Mouse (Mus musculus) left cerebral cortex, postnatal 25 days (tissue): ENCODE data around the gene Stard8. TPM values are rescaled to one million over a fixed set of nuclear protein-coding genes. Genes with fewer than 3 reads are reported as not detected.
"Not testable (repeated sequence)": the region's sequence is repeated elsewhere in the genome, so short reads cannot be mapped to it uniquely, and the experiment has no call there.

Source experiments
- DNase-seq, 2 experiments: peaks; one replicate each; pipeline ENCODE4 v3.0.0; 2022; ENCODE audit warnings: low spot score in 2 of 2, mixed read lengths in 1 of 2
- intact Hi-C: fragments of 180-260 bp; cut with DNase I; formaldehyde crosslinking; loops from one replicate; pipeline ENCODE4 v1.15.1; 2025
- total RNA-seq, 2 experiments: library from RNA; stranded (reverse); gene quantifications; 2 replicates each; pipeline ENCODE4 v1.2.3; 2021

Gene Stard8
- total RNA-seq, 2 experiments from 2014 or later: 45.7 to 50.6 TPM

GRCm38 (mm10) chrX:99111088-99111724 is 108.2 kb downstream of the Stard8 start:
- intact Hi-C loops, DNase-seq: not testable (repeated sequence)

- intact Hi-C loops: no loop called here
These were observed 116.5 kb downstream of the Stard8 start for GRCm38 (mm10) chrX:99119510-99119909.

More at GRCm38 (mm10) chrX:99119510-99119909, 116.5 kb downstream of the Stard8 start:
- no peak for DNase-seq

Other genes with a start within 250 kb of the Stard8 start
- gene Ophn1, start 112.2 kb upstream of the Stard8 start, total RNA-seq: 10 to 100 TPM; 39.0 to 39.2 TPM
- 10 to 100 TPM; 34.9 to 35.8 TPM for gene Yipf6, start 66.9 kb upstream of the Stard8 start, total RNA-seq
- 10 to 100 TPM; 12.8 to 19.3 TPM for gene Efnb1, start 132.9 kb downstream of the Stard8 start, total RNA-seq